Mouse (Mus musculus): ENCODE results near the gene Uqcc2.

Uqcc2 gene

DNA sequence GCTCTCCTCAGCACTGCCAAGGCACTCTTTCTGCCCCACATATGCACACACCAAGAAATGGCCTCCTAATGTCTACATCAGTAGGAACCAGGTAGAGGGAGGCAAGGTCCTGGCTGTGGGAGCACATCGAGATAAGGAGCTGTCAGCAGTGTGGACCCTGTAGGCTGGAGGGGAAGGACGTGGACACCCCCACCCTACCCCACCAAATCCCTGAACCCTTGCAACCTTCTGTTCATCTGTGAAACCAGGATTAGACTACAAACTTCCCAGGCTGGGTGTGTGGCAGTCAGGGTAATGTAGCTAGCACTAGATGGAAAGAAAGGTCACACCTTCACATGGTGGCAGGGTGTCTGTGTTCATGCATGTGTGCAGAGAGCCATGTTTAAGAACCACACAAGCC lies 10.6 kb downstream of the Uqcc2 start:
- no peak for DNase-seq (ENCODE audit: low spot score)

GRCm38 (mm10) chr17:27122701-27123100 lies 11.0 kb downstream of the Uqcc2 start:
- peak; percentile 76 for DNase-seq (ENCODE audit: low spot score)

DNA sequence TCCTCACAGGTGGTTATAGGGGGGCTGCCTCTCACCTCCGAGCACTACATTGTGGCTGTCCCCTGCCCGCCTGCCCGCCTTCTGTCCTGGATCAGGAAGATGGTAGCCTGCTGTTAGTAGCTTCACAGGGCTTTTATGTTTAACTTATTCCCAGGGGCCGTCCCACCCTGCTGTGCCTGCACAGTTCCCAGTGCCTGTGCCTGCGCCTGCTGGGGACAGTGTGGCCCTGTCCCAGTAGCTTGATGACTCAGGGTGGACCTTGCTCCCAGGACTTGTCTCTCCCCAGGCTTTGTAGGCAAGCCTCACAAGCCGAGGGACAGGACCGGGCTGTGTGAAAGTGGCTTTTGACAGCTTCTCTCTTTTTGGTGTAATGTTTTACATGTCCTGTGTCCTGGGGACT lies 11.9 kb downstream of the Uqcc2 start:
- no peak for DNase-seq (ENCODE audit: low spot score)

GRCm38 (mm10) chr17:27121266-27121665 lies 12.4 kb downstream of the Uqcc2 start:
- DNase-seq (ENCODE audit: low spot score): no peak

DNA sequence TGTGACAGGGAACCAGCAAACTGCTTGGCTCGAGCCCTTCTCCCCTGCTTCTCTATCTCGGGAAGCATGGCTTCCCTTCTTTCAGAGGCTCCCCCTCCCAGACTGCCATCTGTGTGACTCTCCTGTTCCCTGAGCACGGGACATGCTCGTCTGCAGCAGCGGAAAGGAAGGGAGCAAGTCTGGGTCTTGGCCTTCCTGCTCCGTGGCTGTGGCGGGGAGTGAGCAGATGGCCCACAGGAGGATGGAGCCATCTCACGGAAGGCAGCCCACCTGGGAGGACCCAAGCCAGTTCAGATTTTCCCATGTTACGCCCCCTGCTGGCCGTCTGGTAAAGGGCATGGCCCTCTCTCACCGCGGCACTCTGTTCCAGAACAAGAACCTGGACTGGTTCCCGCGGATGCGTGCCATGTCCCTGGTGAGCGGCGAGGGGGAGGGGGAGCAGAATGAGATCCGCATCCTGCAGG lies 13.1 kb downstream of the Uqcc2 start:
- no peak for DNase-seq (ENCODE audit: low spot score)

DNA sequence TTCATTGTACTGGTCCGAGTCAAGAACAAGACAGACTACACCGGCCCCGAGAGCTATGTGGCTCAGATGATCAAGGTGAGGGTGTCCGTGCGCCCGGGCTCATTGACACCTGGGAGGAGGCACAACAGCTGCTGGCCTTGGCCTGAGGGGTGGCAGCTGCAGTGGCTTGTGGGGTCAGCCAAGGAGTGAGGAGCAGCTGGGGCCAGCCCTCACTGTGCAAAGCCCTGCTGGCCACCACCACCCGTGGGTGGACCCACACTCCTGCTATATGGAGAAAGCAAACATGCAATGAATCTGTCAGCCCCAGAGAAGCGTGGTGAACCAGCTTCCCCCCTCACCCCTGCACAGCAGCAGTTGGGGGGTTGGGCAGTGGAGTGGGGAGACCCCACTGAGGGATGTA lies 13.8 kb downstream of the Uqcc2 start:
- DNase-seq (ENCODE audit: low spot score): no peak

DNA sequence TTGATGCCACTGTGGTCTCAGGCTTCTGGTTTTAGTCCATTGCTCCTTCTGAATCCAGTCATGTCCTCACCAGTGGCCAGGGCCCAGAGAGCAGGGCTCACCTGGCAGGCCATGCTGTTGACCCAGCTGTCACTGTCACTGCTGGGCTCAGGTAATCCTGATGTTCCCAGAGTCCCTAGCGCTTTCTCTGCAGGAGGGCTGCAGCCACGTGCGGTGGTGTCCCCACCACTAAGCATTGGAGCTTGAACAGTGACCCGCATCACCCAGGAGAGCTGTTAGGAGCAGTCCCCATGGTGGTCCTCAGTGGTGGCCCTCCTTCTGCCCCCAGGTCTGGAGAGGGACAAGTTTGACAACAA lies 14.2 kb downstream of the Uqcc2 start:
- DNase-seq (ENCODE audit: low spot score): no peak

DNA sequence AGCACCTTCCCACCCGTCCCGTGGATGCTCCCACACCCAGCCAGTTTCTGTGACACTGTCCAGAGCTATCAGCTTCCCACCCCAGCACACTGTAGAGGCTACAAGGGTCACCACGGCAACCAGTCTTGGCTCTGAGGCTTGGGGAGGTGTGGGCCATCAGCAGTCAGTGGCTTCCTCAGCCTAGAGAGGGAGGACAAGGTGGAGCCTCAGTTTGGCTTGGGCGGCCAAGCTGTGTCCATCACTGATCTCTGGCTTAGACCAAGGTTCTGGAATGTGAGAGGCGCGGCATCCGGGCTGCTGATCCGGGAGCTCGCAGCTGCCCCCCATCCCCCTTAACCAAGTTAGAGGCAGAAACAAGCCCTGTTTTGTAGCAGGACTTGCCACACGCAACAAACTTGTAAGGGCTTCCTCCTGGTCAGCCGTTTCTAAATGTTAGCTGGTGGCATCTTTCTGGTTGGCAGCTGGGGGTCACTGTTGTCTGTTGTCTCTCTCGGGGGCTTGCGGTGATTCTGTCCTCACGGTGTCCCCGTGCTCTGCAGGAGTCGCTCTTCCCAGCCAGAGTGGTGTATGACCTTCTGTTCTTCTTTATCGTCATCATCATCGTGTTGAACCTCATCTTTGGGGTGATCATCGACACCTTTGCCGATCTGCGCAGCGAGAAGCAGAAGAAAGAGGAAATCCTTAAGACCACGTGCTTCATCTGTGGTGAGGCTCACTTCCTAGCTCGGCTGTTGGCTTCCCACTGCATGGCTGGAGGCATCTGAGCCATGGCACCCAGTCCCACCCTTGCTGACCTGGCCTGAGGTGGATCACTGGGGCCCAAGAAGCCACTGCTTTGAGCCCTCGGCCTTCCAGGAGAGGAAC lies 14.8 kb downstream of the Uqcc2 start:
- DNase-seq (ENCODE audit: low spot score): peak; percentile 39

DNA sequence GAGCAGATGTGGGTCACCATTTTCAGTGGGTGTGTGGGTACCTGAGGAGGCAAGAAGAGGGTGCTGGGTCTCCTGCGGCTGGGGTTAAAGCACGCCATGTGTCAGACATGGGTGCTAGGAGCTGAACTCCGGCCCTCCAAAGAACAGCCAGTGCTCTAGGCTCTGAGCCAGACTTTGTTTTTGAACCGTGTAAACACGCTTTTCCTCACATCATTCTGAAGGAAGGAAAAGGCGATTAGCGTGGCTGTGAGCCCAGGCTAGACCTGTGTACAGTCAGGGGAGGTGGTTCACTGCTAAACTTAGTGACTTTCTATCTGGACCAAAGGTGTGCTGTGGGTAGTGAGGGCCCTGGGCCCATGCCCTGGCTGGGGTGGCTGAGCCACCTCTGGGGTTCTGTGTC lies 23.6 kb downstream of the Uqcc2 start:
- DNase-seq (ENCODE audit: low spot score): no peak

DNA sequence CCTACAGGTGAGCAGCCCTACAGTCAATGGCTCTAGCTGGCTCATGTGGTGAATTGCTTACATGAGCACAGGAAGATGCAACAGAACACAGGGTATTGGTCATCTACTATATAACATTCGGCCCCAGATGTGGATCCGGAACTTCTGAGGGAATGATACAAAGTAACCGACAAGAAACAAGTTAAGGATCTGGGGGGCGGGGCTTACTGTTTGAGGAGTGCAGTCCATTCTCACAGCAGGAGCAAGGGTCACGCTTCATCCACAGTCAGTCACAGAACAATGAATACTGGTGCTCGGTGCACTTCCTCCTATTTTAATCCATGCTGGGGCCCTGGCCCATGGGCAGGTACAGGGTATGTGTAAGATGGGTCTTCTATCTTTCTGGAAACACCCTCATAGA lies 25.8 kb downstream of the Uqcc2 start:
- DNase-seq (ENCODE audit: low spot score): no peak

DNA sequence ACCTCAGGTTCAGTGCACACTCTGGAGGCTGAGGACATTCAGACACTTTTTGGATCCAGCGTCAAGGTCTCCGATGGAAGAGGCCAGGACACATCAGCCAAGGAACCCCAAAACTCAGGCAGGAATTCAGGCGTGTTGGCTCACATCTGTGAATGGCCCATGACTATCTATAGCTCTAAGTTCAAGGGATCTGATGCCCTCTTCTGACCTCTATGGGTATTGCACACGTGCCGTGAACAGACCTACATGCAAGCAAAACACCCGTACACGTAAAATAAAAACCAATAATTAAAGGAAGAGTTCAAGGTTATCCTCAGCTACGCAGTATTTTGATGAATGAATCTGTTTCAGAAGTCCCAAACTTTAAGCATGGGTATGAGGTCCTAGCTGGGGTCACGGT lies 27.0 kb downstream of the Uqcc2 start:
- DNase-seq (ENCODE audit: low spot score): no peak

GRCm38 (mm10) chr17:27105698-27106470 lies 27.8 kb downstream of the Uqcc2 start:
- no peak for DNase-seq (ENCODE audit: low spot score)

GRCm38 (mm10) chr17:27101675-27102074 lies 32.0 kb downstream of the Uqcc2 start:
- DNase-seq (ENCODE audit: low spot score): peak; percentile 41

GRCm38 (mm10) chr17:27095690-27096089 lies 38.0 kb downstream of the Uqcc2 start:
- DNase-seq (ENCODE audit: low spot score): peak; percentile 51

- DNase-seq (ENCODE audit: low spot score): no peak
These were observed 43.6 kb downstream of the Uqcc2 start for GRCm38 (mm10) chr17:27090068-27090467.

GRCm38 (mm10) chr17:27087426-27087825 lies 46.3 kb downstream of the Uqcc2 start:
- DNase-seq (ENCODE audit: low spot score): peak; percentile 50

DNA sequence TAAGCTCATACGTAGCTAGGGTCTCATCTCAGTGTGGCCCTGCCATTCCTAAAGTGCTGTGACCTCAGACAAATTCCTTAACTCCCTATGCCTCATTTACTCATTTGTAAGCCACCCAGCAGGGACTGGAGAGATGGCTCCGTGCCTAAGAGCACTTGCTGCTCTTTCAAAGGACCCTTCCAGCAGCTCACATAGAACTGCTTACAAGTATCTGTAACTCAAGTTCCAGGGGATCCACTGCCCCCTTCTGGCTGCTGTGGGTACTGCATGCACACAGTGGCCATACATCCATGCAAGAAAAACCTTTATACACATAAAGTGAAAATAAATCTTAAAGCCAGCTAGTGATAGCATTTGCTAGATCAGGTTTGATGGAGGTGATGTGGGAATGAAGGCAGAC lies 48.0 kb downstream of the Uqcc2 start:
- peak; percentile 24 for DNase-seq (ENCODE audit: low spot score)

GRCm38 (mm10) chr17:27083601-27084000 lies 50.1 kb downstream of the Uqcc2 start:
- peak; percentile 66 for DNase-seq (ENCODE audit: low spot score)

DNA sequence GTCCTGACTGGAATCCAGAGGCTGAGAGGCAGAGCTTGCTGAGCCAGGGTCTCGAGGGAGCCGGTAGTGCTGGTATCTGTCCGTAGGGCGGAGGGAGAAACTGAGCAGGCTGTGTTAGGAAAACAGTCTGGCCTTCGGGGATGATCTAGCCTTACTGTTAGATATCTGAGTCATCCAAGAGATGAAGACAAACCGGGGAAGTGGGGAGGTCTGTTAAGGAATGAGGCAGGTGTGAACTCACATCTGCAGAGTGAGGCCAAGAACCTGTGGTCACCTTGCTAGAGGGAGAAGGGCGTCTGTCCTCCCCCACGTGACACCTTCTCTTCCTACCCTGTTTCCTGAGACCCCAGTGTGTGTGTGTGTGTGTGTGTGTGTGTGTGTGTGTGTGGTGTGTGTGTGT lies 50.9 kb downstream of the Uqcc2 start:
- DNase-seq (ENCODE audit: low spot score): peak; percentile 45

GRCm38 (mm10) chr17:27081868-27082267 lies 51.8 kb downstream of the Uqcc2 start:
- DNase-seq (ENCODE audit: low spot score): no peak

DNA sequence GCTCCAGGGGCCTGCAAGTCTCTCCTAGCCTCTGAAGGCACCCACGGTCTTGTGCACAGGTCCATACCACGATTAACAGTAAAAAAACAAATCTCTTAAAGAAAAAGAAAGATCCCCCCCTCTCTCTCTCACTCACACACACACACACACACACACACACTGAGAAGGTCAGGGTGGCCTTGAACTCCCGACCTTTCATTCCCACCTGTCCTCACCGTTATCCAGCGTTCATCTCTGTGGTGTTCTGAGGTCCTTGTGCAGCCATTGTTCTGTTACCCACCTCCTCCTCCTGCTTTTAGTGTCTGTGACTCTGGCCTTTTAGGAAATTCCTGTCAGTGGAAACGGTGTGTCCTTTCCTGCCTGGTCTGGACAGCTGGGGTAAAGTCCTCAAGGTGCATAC lies 55.2 kb downstream of the Uqcc2 start:
- no peak for DNase-seq (ENCODE audit: low spot score)

- DNase-seq (ENCODE audit: low spot score): no peak
These were observed 55.8 kb downstream of the Uqcc2 start for GRCm38 (mm10) chr17:27077920-27078319.

DNA sequence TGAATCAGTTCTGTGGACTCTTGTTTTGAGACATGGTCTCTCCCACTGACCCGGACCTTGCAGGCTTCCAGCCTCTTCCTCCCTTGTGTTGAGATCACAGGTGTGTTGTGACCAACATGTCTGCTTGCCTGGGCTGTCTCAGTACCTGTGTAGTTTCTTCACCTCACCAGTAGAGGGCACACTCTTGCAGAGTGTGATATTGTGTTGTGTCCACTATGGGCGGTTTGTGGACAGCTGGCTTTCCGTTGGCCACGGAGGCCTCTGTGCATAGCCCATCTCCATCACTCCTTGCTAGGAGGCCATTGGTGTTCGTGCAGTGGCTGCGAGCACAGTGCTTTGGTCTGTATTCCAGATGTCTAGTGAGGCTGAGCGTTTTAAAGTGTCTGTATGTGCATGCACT lies 56.6 kb downstream of the Uqcc2 start:
- DNase-seq (ENCODE audit: low spot score): no peak
